Mouse (Mus musculus): ENCODE results near the gene Lmntd1. TPM values are rescaled to one million over a fixed set of nuclear protein-coding genes. Genes with fewer than 3 reads are reported as not detected.

The Lmntd1 gene
- polyA plus RNA-seq, 1 experiment from 2014 or later, result 0.20 TPM

DNA sequence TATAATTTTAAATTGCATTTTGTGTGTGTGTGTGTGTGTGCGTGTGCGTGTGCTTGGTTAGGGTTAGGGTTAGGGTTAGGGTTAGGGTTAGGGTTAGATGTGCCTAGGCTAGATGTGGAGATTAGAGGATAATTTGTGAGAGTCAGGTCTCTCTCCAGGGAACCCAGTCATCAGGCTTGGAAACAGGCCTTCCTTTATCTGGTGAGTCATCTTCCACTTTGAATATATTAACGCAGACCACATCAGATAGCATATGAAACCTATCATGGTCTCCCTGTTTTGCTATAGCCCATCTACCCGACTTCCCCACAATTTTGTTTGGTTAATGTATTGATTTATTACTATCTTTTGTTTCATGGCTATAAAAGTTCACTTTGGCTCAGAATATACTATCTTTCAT, 242.5 kb downstream of the Lmntd1 start:
- no peaks in the 10 kb centered on the region for H3K9me3 ChIP-seq (replicated peaks; ENCODE audit: control insufficient read depth, low read length)
- no peaks in the 10 kb centered on the region for H3K27me3 ChIP-seq (ENCODE audit: control insufficient read depth, insufficient read depth, low read length)
- no peaks in the 10 kb centered on the region for H3K36me3 ChIP-seq (replicated peaks; ENCODE audit: control insufficient read depth, insufficient read depth, low read depth, low read length)
- H3K4me1 ChIP-seq (ENCODE audit: control insufficient read depth, insufficient read depth, low read length), result peaks cover 3% of the 10 kb centered on the region; the same call in 1 of the 2 replicates
- H3K27ac ChIP-seq (replicated peaks; ENCODE audit: low read depth, low read length), result no peak overlapping the region
- H3K4me3 ChIP-seq (ENCODE audit: low read depth, low read length), result no peak overlapping the region
- WGBS, result 78% methylated on average over 4 of the region's 4 CpGs
- DNase-seq (ENCODE audit: low spot score) (no peak), ATAC-seq (replicated peaks; ENCODE audit: insufficient number of reproducible peaks, low FRiP score, low TSS enrichment, low read depth) (no peak)
- H3K4me2 ChIP-seq (ENCODE audit: low read depth, low read length), result no peak overlapping the region
- no peak overlapping the region for H3K9ac ChIP-seq (replicated peaks; ENCODE audit: low read length)

- H3K27ac ChIP-seq (replicated peaks; ENCODE audit: low read depth, low read length), result no peak overlapping the region
- ATAC-seq (replicated peaks; ENCODE audit: insufficient number of reproducible peaks, low FRiP score, low TSS enrichment, low read depth) (no peak), DNase-seq (ENCODE audit: low spot score) (no peak)
- no peaks in the 10 kb centered on the region for H3K9me3 ChIP-seq (replicated peaks; ENCODE audit: control insufficient read depth, low read length)
- peaks cover 3% of the 10 kb centered on the region; the same call in 1 of the 2 replicates for H3K4me1 ChIP-seq (ENCODE audit: control insufficient read depth, insufficient read depth, low read length)
- no peaks in the 10 kb centered on the region for H3K27me3 ChIP-seq (ENCODE audit: control insufficient read depth, insufficient read depth, low read length)
- H3K9ac ChIP-seq (replicated peaks; ENCODE audit: low read length), result no peak overlapping the region
- H3K4me2 ChIP-seq (ENCODE audit: low read depth, low read length), result no peak overlapping the region
- no peak overlapping the region for H3K4me3 ChIP-seq (ENCODE audit: low read depth, low read length)
- 65% methylated on average over 3 of the region's 3 CpGs for WGBS
- no peaks in the 10 kb centered on the region for H3K36me3 ChIP-seq (replicated peaks; ENCODE audit: control insufficient read depth, insufficient read depth, low read depth, low read length)
Observed at GRCm38 (mm10) chr6:145370302-145370701, 243.8 kb downstream of the Lmntd1 start.

GRCm38 (mm10) chr6:145369290-145369689, 244.8 kb downstream of the Lmntd1 start:
- H3K36me3 ChIP-seq (replicated peaks; ENCODE audit: control insufficient read depth, insufficient read depth, low read depth, low read length), result no peaks in the 10 kb centered on the region
- no peak overlapping the region for H3K4me3 ChIP-seq (ENCODE audit: low read depth, low read length)
- ATAC-seq (replicated peaks; ENCODE audit: insufficient number of reproducible peaks, low FRiP score, low TSS enrichment, low read depth) (no peak), DNase-seq (ENCODE audit: low spot score) (no peak)
- no peak overlapping the region for H3K27ac ChIP-seq (replicated peaks; ENCODE audit: low read depth, low read length)
- H3K27me3 ChIP-seq (ENCODE audit: control insufficient read depth, insufficient read depth, low read length), result no peaks in the 10 kb centered on the region
- 40% methylated on average over 4 of the region's 4 CpGs for WGBS
- H3K4me1 ChIP-seq (ENCODE audit: control insufficient read depth, insufficient read depth, low read length), result peaks cover 3% of the 10 kb centered on the region; the same call in 1 of the 2 replicates
- H3K9ac ChIP-seq (replicated peaks; ENCODE audit: low read length), result no peak overlapping the region
- no peaks in the 10 kb centered on the region for H3K9me3 ChIP-seq (replicated peaks; ENCODE audit: control insufficient read depth, low read length)
- H3K4me2 ChIP-seq (ENCODE audit: low read depth, low read length), result no peak overlapping the region

DNA sequence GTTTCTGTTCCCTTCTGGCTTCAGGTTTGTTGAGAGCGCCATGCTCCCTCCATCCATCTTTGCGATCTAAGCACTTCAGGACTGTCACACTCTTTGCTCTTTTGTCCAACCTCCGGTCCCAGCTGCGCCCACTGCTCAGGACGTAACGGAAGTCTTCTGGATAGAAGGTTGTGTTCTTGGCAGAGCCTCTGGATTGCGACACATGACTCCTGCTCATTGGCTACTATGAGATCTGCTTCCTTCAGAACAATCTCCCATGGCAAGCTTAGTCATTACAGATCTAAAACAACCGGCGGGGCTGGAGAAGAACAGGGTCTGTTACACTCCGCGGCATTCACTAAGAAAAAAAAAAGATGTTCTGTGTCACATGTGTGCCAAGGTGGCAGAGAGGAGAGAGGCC, 247.6 kb downstream of the Lmntd1 start:
- DNase-seq (ENCODE audit: low spot score), result no peak
- H3K9me3 ChIP-seq (replicated peaks; ENCODE audit: control insufficient read depth, low read length), result no peaks in the 10 kb centered on the region
- H3K9ac ChIP-seq (replicated peaks; ENCODE audit: low read length), result no peak overlapping the region
- peaks cover 3% of the 10 kb centered on the region; the same call in 1 of the 2 replicates for H3K4me1 ChIP-seq (ENCODE audit: control insufficient read depth, insufficient read depth, low read length)
- no peaks in the 10 kb centered on the region for H3K36me3 ChIP-seq (replicated peaks; ENCODE audit: control insufficient read depth, insufficient read depth, low read depth, low read length)
- no peak overlapping the region for H3K4me3 ChIP-seq (ENCODE audit: low read depth, low read length)
- 96% methylated on average over 11 of the region's 11 CpGs for WGBS
- no peak overlapping the region for H3K4me2 ChIP-seq (ENCODE audit: low read depth, low read length)
- H3K27ac ChIP-seq (replicated peaks; ENCODE audit: low read depth, low read length), result no peak overlapping the region
- H3K27me3 ChIP-seq (ENCODE audit: control insufficient read depth, insufficient read depth, low read length), result no peaks in the 10 kb centered on the region
- no peak for ATAC-seq (replicated peaks; ENCODE audit: insufficient number of reproducible peaks, low FRiP score, low TSS enrichment, low read depth)

- no peak overlapping the region for H3K4me3 ChIP-seq (ENCODE audit: low read depth, low read length)
- WGBS, result 50% methylated on average over 7 of the region's 7 CpGs
- no peak for ATAC-seq (replicated peaks; ENCODE audit: insufficient number of reproducible peaks, low FRiP score, low TSS enrichment, low read depth)
- H3K36me3 ChIP-seq (replicated peaks; ENCODE audit: control insufficient read depth, insufficient read depth, low read depth, low read length), result no peaks in the 10 kb centered on the region
- no peak overlapping the region for H3K9ac ChIP-seq (replicated peaks; ENCODE audit: low read length)
- H3K27me3 ChIP-seq (ENCODE audit: control insufficient read depth, insufficient read depth, low read length), result no peaks in the 10 kb centered on the region
- H3K4me1 ChIP-seq (ENCODE audit: control insufficient read depth, insufficient read depth, low read length), result no peaks in the 10 kb centered on the region
- H3K4me2 ChIP-seq (ENCODE audit: low read depth, low read length), result no peak overlapping the region
- H3K9me3 ChIP-seq (replicated peaks; ENCODE audit: control insufficient read depth, low read length), result no peaks in the 10 kb centered on the region
- peak; percentile 36 for DNase-seq (ENCODE audit: low spot score)
- H3K27ac ChIP-seq (replicated peaks; ENCODE audit: low read depth, low read length), result no peak overlapping the region
Observed at GRCm38 (mm10) chr6:145363698-145364097, 250.4 kb downstream of the Lmntd1 start.

DNA sequence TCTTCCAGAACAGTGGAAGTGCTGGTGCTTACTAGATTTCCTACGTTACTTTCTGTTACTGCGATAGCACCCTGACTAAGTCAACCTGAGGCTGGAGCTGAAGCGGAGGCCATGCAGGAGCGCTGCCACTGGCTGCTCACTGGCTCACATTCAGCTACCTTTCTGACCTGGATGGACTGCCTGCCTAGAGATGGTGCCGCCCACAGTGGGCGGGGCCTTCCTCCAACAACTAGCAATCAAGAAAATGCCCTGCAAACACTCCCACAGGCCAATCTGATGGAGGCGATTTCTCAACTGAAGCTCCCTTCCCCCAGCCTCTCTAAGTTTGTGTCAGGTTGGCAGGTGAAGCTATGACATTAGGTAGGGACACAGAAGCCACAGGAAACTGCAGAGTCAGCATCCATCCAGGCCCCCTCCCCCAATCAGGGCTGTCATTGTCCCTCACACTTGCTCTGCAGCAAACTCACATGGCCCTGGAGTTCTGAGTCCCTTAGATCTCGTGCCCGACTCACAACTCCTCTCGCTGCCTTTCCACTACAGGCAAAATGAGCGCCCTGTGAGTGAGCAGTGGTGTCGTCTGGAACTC, 252.9 kb downstream of the Lmntd1 start:
- no peak overlapping the region for H3K4me3 ChIP-seq (ENCODE audit: low read depth, low read length)
- no peak overlapping the region for H3K27ac ChIP-seq (replicated peaks; ENCODE audit: low read depth, low read length)
- H3K36me3 ChIP-seq (replicated peaks; ENCODE audit: control insufficient read depth, insufficient read depth, low read depth, low read length), result no peaks in the 10 kb centered on the region
- H3K4me1 ChIP-seq (ENCODE audit: control insufficient read depth, insufficient read depth, low read length), result no peaks in the 10 kb centered on the region
- H3K27me3 ChIP-seq (ENCODE audit: control insufficient read depth, insufficient read depth, low read length), result no peaks in the 10 kb centered on the region
- ATAC-seq (replicated peaks; ENCODE audit: insufficient number of reproducible peaks, low FRiP score, low TSS enrichment, low read depth) (no peak), DNase-seq (ENCODE audit: low spot score) (peak; percentile 17)
- no peaks in the 10 kb centered on the region for H3K9me3 ChIP-seq (replicated peaks; ENCODE audit: control insufficient read depth, low read length)
- no peak overlapping the region for H3K9ac ChIP-seq (replicated peaks; ENCODE audit: low read length)
- 58% methylated on average over 12 of the region's 12 CpGs for WGBS
- H3K4me2 ChIP-seq (ENCODE audit: low read depth, low read length), result no peak overlapping the region

DNA sequence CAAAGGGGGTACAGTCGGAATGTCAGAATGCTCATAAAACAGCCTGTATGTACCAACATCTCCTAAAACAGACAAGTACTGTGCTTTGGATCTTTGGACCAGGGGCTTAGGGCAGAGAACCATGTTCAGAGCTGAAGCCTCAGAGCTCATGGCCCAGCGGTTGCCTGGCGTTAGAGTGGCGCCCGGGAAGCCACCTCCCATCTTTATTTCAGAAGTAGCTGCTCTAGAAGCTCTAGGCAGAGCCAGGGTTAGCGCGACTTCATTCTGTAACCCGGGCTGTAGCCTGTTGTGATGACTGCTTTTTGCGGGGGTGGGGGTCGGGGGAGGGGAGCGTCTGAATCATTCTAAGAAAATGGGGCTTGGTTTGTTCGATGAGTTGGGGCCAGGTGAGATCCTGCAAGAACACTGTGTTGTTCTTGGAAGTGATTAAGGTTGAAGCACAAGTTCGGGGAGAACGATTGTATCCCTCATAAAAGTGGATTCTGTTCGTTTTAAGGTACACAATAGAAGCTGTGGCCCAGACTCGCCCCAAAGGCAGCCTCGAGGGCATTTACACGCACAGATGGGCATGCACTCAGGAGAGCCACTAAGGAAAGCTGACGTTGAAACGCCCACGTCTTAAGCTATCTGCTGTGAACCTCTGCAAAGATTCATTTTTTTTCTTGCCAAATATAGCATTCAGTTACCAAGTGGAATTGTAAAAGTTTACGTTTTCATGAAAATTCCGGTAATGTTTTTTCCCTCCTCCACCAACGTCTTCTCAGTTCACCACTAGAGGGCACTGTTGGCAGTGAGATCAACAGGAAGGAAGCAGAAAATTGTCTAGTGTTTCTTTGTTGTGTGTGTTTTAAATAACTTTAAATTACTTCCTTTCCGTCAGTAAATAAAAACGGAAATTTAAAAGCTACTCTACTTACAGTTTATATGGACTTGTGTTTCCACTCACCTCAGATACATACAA, 254.4 kb downstream of the Lmntd1 start:
- ATAC-seq (replicated peaks; ENCODE audit: insufficient number of reproducible peaks, low FRiP score, low TSS enrichment, low read depth) (no peak), DNase-seq (ENCODE audit: low spot score) (peak; percentile 86)
- 45% methylated on average over 26 of the region's 26 CpGs for WGBS
- Histone ChIP-seq H3K27me3 (ENCODE audit: control insufficient read depth, insufficient read depth, low read length) (no peaks in the 10 kb centered on the region), H3K36me3 (replicated peaks; ENCODE audit: control insufficient read depth, insufficient read depth, low read depth, low read length) (no peaks in the 10 kb centered on the region), H3K9me3 (replicated peaks; ENCODE audit: control insufficient read depth, low read length) (no peaks in the 10 kb centered on the region), H3K4me1 (ENCODE audit: control insufficient read depth, insufficient read depth, low read length) (no peaks in the 10 kb centered on the region), H3K27ac (replicated peaks; ENCODE audit: low read depth, low read length) (no peak overlapping the region), H3K4me3 (ENCODE audit: low read depth, low read length) (no peak overlapping the region), H3K4me2 (ENCODE audit: low read depth, low read length) (no peak overlapping the region), H3K9ac (replicated peaks; ENCODE audit: low read length) (no peak overlapping the region)

DNA sequence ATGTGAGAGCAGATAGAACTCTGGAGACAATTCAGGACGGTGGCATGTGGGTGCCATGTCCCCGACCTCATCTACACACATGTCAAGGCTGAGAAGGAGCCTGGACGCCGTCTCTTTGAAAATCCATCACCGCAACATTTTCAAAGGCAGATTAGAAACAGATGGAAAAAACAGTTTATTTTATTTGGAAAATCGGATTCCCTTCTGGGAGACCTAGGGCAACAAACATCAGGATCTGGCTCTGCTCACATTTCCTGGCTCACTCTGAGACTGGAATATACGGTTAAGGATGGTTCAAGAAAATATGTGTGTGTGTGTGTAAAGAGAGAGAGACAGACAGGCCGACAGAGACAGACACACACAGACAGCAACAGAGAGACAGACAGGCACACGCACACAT, 256.1 kb downstream of the Lmntd1 start:
- no peak overlapping the region for H3K9ac ChIP-seq (replicated peaks; ENCODE audit: low read length)

More for the DNA sequence above, 256.1 kb downstream of the Lmntd1 start:
- Histone ChIP-seq H3K4me2 (ENCODE audit: low read depth, low read length) (no peak overlapping the region), H3K27ac (replicated peaks; ENCODE audit: low read depth, low read length) (0 out of 2 replicates have a peak overlapping the region, but pooled peaks have one; percentile 20), H3K4me1 (ENCODE audit: control insufficient read depth, insufficient read depth, low read length) (no peaks in the 10 kb centered on the region), H3K36me3 (replicated peaks; ENCODE audit: control insufficient read depth, insufficient read depth, low read depth, low read length) (no peaks in the 10 kb centered on the region), H3K9me3 (replicated peaks; ENCODE audit: control insufficient read depth, low read length) (no peaks in the 10 kb centered on the region; the same call in 1 of the 2 replicates), H3K27me3 (ENCODE audit: control insufficient read depth, insufficient read depth, low read length) (no peaks in the 10 kb centered on the region), H3K4me3 (ENCODE audit: low read depth, low read length) (no peak overlapping the region)
- no peak for ATAC-seq (replicated peaks; ENCODE audit: insufficient number of reproducible peaks, low FRiP score, low TSS enrichment, low read depth)
- 41% methylated on average over 9 of the region's 9 CpGs for WGBS
- DNase-seq (ENCODE audit: low spot score), result peak; percentile 75

All from embryonic facial prominence, embryonic 11.5 days (tissue).